Mouse (Mus musculus) liver, adult 2 months (tissue): ENCODE measurements around the gene Mpg.

ENCODE experiments used
- CTCF ChIP-seq: fragments of 200-500 bp; IDR thresholded peaks from 2 replicates; pipeline ENCODE4 v1.5.1; 2011; ENCODE audit warnings: low read depth, low read length, control low read depth
- POLR2A ChIP-seq: fragments of 200-500 bp; IDR thresholded peaks from 2 replicates; pipeline ENCODE4 v1.6.1; 2011; ENCODE audit warnings: low read length, control low read depth; ENCODE audit not compliant: insufficient read depth; ENCODE audit errors: extremely low read depth

GRCm38 (mm10) chr11:32242209-32242608, 15.9 kb downstream of the Mpg start:
- TF ChIP-seq CTCF (no peak), POLR2A (no peak)
